Comparison of ENCODE assay signal across 25 mouse cellular contexts in the genomic region with DNA sequence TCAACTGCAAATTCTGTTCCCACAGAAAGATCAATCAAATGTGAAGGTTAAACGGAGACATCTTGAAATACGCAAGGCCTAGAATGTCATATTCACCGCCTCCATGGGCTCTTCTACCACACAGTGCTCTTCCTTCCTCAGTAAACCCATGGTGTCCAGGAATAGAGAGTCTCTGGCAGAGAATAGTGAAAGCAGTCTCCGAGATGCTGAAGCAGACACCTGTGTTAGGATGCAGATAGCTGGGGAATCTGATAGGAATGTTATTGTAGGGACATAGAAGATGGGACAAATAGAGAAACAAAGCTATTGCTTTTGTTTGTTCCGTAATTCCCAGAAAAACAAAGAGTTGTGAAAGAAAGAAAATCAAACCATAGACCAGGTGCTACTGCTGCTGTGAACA.
"Had no signal": no experiment of that assay in that cellular context is flagged by ENCODE, and none has a peak within 500 bp of the region (broad histone marks: within the 10 kb centered on the region; RNA-seq: fewer than 3 reads in every experiment).

No protein-coding gene starts in this region.

- DNase-seq: gastrocnemius, postnatal 14 days; gastrocnemius, postnatal 36 days; heart, adult 18-20 months; heart, postnatal 14 days; heart, postnatal 36 days; kidney, adult 18-20 months; kidney, adult 8-10 months; kidney, postnatal 10 days; kidney, postnatal 25 days; kidney, postnatal 4 days had no signal

- H3K36me3 ChIP-seq: heart, embryonic 13.5 days; heart, embryonic 15.5 days; hindbrain, embryonic 12.5 days; intestine, embryonic 15.5 days; limb, embryonic 13.5 days; limb, embryonic 15.5 days; liver, embryonic 12.5 days had no signal

- H3K4me2 ChIP-seq: heart, embryonic 11.5 days; heart, embryonic 13.5 days; heart, embryonic 15.5 days; hindbrain, embryonic 12.5 days; hindbrain, embryonic 14.5 days; intestine, embryonic 15.5 days; limb, embryonic 13.5 days; limb, embryonic 15.5 days; liver, embryonic 12.5 days had no signal

- H3K4me1 ChIP-seq: heart, embryonic 13.5 days; heart, embryonic 15.5 days; limb, embryonic 15.5 days; liver, embryonic 12.5 days had no signal

- H3K9me3 ChIP-seq: heart, embryonic 13.5 days; heart, embryonic 15.5 days; hindbrain, embryonic 12.5 days; intestine, embryonic 15.5 days; limb, embryonic 13.5 days; limb, embryonic 15.5 days; liver, embryonic 12.5 days had no signal

- H3K9ac ChIP-seq: heart, embryonic 13.5 days; heart, embryonic 15.5 days; hindbrain, embryonic 12.5 days; hindbrain, embryonic 14.5 days; intestine, embryonic 15.5 days; limb, embryonic 13.5 days; limb, embryonic 15.5 days; liver, embryonic 12.5 days; liver, embryonic 14.5 days had no signal

- H3K27me3 ChIP-seq: heart, embryonic 13.5 days; heart, embryonic 15.5 days; hindbrain, embryonic 12.5 days; intestine, embryonic 15.5 days; liver, embryonic 12.5 days had no signal

- ATAC-seq: hindbrain, embryonic 16.5 days; inflammation-experienced regulatory T-cells, adult 6 months; intestine, embryonic 15.5 days; intestine, postnatal 0 days; liver, embryonic 12.5 days had no signal

- H3K4me3 ChIP-seq: heart, embryonic 13.5 days; heart, embryonic 15.5 days; hindbrain, embryonic 12.5 days; intestine, embryonic 15.5 days; layer of hippocampus, adult 2 months; left cerebral cortex, adult 2 months; limb, embryonic 13.5 days; limb, embryonic 15.5 days; liver, embryonic 12.5 days had no signal

- H3K27ac ChIP-seq: heart, embryonic 13.5 days; heart, embryonic 15.5 days; hindbrain, embryonic 12.5 days; hindbrain, embryonic 14.5 days; intestine, embryonic 15.5 days; layer of hippocampus, adult 2 months; left cerebral cortex, adult 2 months; limb, embryonic 13.5 days; limb, embryonic 15.5 days; liver, embryonic 12.5 days; liver, embryonic 14.5 days had no signal
